Mouse (Mus musculus) heart, postnatal 0 days (tissue): Measurements from ENCODE around the gene Serping1.

Experiments
- CTCF ChIP-seq: IDR thresholded peaks from 2 replicates; pipeline ENCODE4 v1.5.1; 2016; ENCODE audit warnings: antibody characterized with exemption, control low read depth, low read depth
- EP300 ChIP-seq: IDR thresholded peaks from 2 replicates; pipeline ENCODE4 v1.6.1; 2016; ENCODE audit warnings: antibody characterized with exemption, low read depth

- TF ChIP-seq CTCF (no peak), EP300 (no peak)
Measured at GRCm38 (mm10) chr2:84725770-84726169, 49.5 kb downstream of the Serping1 start.
